Mouse (Mus musculus) liver, embryonic 15.5 days (tissue): ENCODE measurements around the gene Igfbp4. TPM values are rescaled to one million over a fixed set of nuclear protein-coding genes. Genes with fewer than 3 reads are reported as not detected.

Experiments used
- ATAC-seq: fragments of 200-750 bp; cut with Nextera tagmentation; 2 replicates; pipeline ENCODE4 v1.8.0; 2017; ENCODE audit warnings: moderate number of reproducible peaks, mild to moderate bottlenecking, moderate library complexity; ENCODE audit not compliant: insufficient read depth
- H3K27ac ChIP-seq: fragments of 300-500 bp; sonication (generic); replicated peaks from 2 replicates; pipeline ENCODE4 v1.5.1; 2015; ENCODE audit warnings: mild to moderate bottlenecking, inconsistent platforms
- H3K27me3 ChIP-seq: fragments of 300-500 bp; sonication (generic); 2 replicates; pipeline ENCODE4 v1.6.1; 2015; ENCODE audit warnings: mild to moderate bottlenecking, inconsistent platforms
- H3K36me3 ChIP-seq: fragments of 300-500 bp; sonication (generic); replicated peaks from 2 replicates; pipeline ENCODE4 v1.6.1; 2015; ENCODE audit warnings: moderate library complexity, mild to moderate bottlenecking, inconsistent platforms
- H3K4me1 ChIP-seq: fragments of 300-500 bp; sonication (generic); replicated peaks from 2 replicates; pipeline ENCODE4 v1.6.1; 2015; ENCODE audit warnings: inconsistent platforms
- H3K4me2 ChIP-seq: fragments of 300-500 bp; sonication (generic); 2 replicates; pipeline ENCODE4 v1.6.1; 2015; ENCODE audit warnings: moderate library complexity, mild to moderate bottlenecking, inconsistent platforms
- H3K4me3 ChIP-seq: fragments of 300-500 bp; sonication (generic); replicated peaks from 2 replicates; pipeline ENCODE4 v1.5.1; 2015; ENCODE audit warnings: mild to moderate bottlenecking, inconsistent platforms
- H3K9ac ChIP-seq: fragments of 300-500 bp; sonication (generic); 2 replicates; pipeline ENCODE4 v1.6.1; 2015; ENCODE audit warnings: moderate library complexity, mild to moderate bottlenecking, inconsistent platforms
- H3K9me3 ChIP-seq: fragments of 300-500 bp; sonication (generic); replicated peaks from 2 replicates; pipeline ENCODE4 v1.6.1; 2016; ENCODE audit warnings: inconsistent platforms
- WGBS: fragments of 180-500 bp; shearing (Covaris S2); methylation state at CpG from one replicate; pipeline ENCODE4 v1.1.7; 2015; ENCODE audit warnings: mixed read lengths; ENCODE audit not compliant: insufficient replicate concordance; 5-methylcytosine and 5-hydroxymethylcytosine counted together
- polyA plus RNA-seq: library from polyadenylated mRNA; unstranded; fragments of >200 nt; fragmentation: Nextera tagmentation; extraction: Ambion mirVana; gene quantifications from 2 replicates; pipeline ENCODE4 v1.2.1, GENCODE M21; 2015

Igfbp4 gene
- polyA plus RNA-seq = 249 and 305 TPM in 2 replicates

- ATAC-seq = peak; percentile 35; the same call in 1 of the 2 replicates
- Histone ChIP-seq H3K4me3 (peak within 1 kb of the TSS; percentile 63), H3K9me3 (no peaks in the 10 kb centered on the region), H3K27ac (peak within 1 kb of the TSS; percentile 79), H3K36me3 (no peaks in the 10 kb centered on the region), H3K9ac (peak within 1 kb of the TSS; percentile 61), H3K4me1 (peaks cover 37% of the 10 kb centered on the region), H3K4me2 (peak within 1 kb of the TSS; percentile 67), H3K27me3 (peaks cover 70% of the 10 kb centered on the region)
- under 1% methylated on average over 63 of the region's 63 CpGs for WGBS
These were observed at the start of gene Igfbp4 for GRCm38 (mm10) chr11:99041051-99041729. TSS of gene Igfbp4 (plus strand) at chr11:99041244.

GRCm38 (mm10) chr11:98995987-98996386, 45.1 kb upstream of the Igfbp4 start:
- Histone ChIP-seq H3K4me1 (no peaks in the 10 kb centered on the region), H3K9ac (no peak overlapping the region), H3K4me3 (no peak overlapping the region), H3K27ac (no peak overlapping the region), H3K27me3 (no peaks in the 10 kb centered on the region), H3K4me2 (no peak overlapping the region), H3K9me3 (no peaks in the 10 kb centered on the region), H3K36me3 (peaks cover 100% of the 10 kb centered on the region)
- WGBS = 90% methylated on average over 7 of the region's 7 CpGs
- ATAC-seq = no peak

DNA sequence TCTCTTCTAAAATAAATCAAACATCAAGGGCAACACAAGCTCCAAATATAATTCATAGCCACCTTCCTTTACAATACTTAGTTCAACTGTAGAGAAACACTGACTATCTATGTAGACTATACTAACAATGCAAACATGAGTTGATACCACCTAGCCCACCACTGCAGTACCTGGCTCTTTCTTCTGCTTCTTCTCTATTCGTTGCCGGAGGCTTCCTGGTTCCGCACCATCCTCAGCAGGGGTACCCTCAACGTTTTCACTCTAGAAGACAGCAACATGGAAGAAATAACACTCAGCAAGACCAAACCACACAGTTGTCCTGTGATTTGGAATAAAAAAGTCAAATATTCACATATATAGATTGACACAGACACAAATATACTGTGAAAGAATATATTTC, 43.4 kb upstream of the Igfbp4 start:
- no peak for ATAC-seq
- WGBS = 91% methylated on average over 4 of the region's 4 CpGs
- H3K9me3 ChIP-seq = no peaks in the 10 kb centered on the region
- no peaks in the 10 kb centered on the region for H3K27me3 ChIP-seq
- H3K4me1 ChIP-seq = no peaks in the 10 kb centered on the region
- H3K9ac ChIP-seq = no peak overlapping the region
- no peak overlapping the region for H3K27ac ChIP-seq
- no peak overlapping the region for H3K4me3 ChIP-seq
- no peak overlapping the region for H3K4me2 ChIP-seq
- H3K36me3 ChIP-seq = peaks cover 100% of the 10 kb centered on the region

DNA sequence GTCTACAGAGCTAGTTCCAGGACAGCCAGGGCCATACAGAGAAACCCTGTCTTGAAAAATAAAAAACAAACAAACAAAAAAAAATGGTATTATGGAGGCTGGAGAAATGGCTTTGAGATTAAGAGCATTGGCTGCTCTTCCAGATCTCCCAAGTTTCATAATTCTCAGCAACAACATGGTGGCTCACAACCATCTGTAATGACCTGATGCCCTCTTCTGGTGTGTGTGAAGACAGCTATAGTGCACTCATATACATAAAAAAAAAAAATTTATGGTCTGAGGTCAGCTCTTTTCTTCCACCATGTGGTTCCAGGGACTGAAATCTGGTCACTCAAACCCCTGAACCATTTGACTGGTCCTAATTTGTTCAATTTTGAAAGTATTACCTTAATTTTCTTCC, 42.3 kb upstream of the Igfbp4 start:
- Histone ChIP-seq H3K9ac (no peak overlapping the region), H3K27ac (no peak overlapping the region), H3K9me3 (no peaks in the 10 kb centered on the region), H3K36me3 (peaks cover 100% of the 10 kb centered on the region), H3K4me2 (no peak overlapping the region), H3K4me1 (no peaks in the 10 kb centered on the region), H3K27me3 (no peaks in the 10 kb centered on the region), H3K4me3 (no peak overlapping the region)
- ATAC-seq = no peak

GRCm38 (mm10) chr11:98999243-98999642, 41.8 kb upstream of the Igfbp4 start:
- Histone ChIP-seq H3K27me3 (no peaks in the 10 kb centered on the region), H3K36me3 (peaks cover 100% of the 10 kb centered on the region), H3K9me3 (no peaks in the 10 kb centered on the region), H3K9ac (no peak overlapping the region), H3K27ac (no peak overlapping the region), H3K4me3 (no peak overlapping the region), H3K4me2 (no peak overlapping the region), H3K4me1 (no peaks in the 10 kb centered on the region)
- 94% methylated on average over 11 of the region's 11 CpGs for WGBS
- ATAC-seq = no peak

GRCm38 (mm10) chr11:99006788-99007187, 34.3 kb upstream of the Igfbp4 start:
- H3K4me3 ChIP-seq = no peak overlapping the region
- H3K36me3 ChIP-seq = peaks cover 100% of the 10 kb centered on the region
- no peak overlapping the region for H3K27ac ChIP-seq
- no peak overlapping the region for H3K9ac ChIP-seq
- H3K4me1 ChIP-seq = no peaks in the 10 kb centered on the region
- H3K27me3 ChIP-seq = no peaks in the 10 kb centered on the region
- H3K9me3 ChIP-seq = no peaks in the 10 kb centered on the region
- WGBS = 88% methylated on average over 9 of the region's 9 CpGs
- ATAC-seq = no peak
- no peak overlapping the region for H3K4me2 ChIP-seq

DNA sequence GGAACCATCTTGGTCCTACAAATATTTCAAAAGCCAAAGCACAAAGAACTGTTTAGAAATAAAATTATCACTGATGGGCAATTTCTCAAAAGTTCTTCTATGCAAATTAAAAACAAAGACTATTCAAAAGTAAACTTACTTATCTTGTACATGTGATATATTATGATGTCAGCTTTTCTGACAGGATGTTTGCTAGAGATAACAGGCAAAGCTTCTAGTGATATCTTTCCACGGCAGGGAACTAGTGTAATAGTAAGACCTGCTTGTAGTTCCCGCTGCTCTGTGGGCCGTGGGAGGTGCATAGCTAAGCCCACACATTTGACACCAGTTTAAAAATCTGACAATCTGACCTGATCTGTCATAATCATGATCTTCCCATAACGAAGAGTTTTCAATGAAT, 30.9 kb upstream of the Igfbp4 start:
- Histone ChIP-seq H3K4me1 (peaks cover 4% of the 10 kb centered on the region; the same call in 1 of the 2 replicates), H3K27ac (no peak overlapping the region), H3K4me2 (no peak overlapping the region), H3K27me3 (no peaks in the 10 kb centered on the region), H3K36me3 (peaks cover 100% of the 10 kb centered on the region), H3K9ac (no peak overlapping the region), H3K4me3 (no peak overlapping the region), H3K9me3 (no peaks in the 10 kb centered on the region)
- WGBS = 31% methylated on average over 4 of the region's 4 CpGs
- no peak for ATAC-seq

- Histone ChIP-seq H3K27ac (no peak overlapping the region), H3K9me3 (no peaks in the 10 kb centered on the region), H3K4me2 (no peak overlapping the region), H3K4me3 (no peak overlapping the region), H3K9ac (no peak overlapping the region), H3K27me3 (no peaks in the 10 kb centered on the region), H3K36me3 (peaks cover 100% of the 10 kb centered on the region), H3K4me1 (peaks cover 4% of the 10 kb centered on the region; the same call in 1 of the 2 replicates)
- WGBS = 90% methylated on average over 5 of the region's 5 CpGs
- ATAC-seq = no peak
These were observed 30.3 kb upstream of the Igfbp4 start for GRCm38 (mm10) chr11:99010706-99011105.

DNA sequence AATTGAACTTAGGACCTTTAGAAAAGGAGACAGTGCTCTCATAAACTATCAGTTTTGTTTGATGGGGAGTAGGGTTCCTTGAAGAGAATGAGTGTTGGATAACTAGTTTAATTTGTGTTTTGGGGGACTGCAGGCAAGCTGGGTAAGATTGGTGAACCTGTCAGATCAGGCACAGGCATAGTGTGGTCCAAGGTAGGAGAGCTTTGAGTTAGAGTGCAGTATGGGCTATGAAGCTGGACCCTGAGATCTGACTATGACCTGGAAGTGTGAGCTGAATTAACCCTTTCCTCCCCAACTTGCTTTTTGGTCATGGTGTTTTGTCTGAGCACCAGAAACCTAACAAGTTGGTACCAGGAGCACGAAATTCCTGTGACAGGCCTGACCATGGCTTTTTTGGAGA, 27.2 kb upstream of the Igfbp4 start:
- H3K4me3 ChIP-seq = no peak overlapping the region
- peaks cover 10% of the 10 kb centered on the region; the same call in 1 of the 2 replicates for H3K4me1 ChIP-seq
- H3K9me3 ChIP-seq = no peaks in the 10 kb centered on the region
- H3K36me3 ChIP-seq = peaks cover 100% of the 10 kb centered on the region
- H3K4me2 ChIP-seq = no peak overlapping the region
- no peak overlapping the region for H3K27ac ChIP-seq
- 96% methylated on average over 1 of the region's 1 CpGs for WGBS
- no peak for ATAC-seq
- H3K27me3 ChIP-seq = no peaks in the 10 kb centered on the region
- no peak overlapping the region for H3K9ac ChIP-seq

GRCm38 (mm10) chr11:99019844-99020243, 21.2 kb upstream of the Igfbp4 start:
- Histone ChIP-seq H3K27ac (no peak overlapping the region), H3K4me3 (no peak overlapping the region), H3K9me3 (no peaks in the 10 kb centered on the region), H3K4me1 (peaks cover 40% of the 10 kb centered on the region), H3K36me3 (peaks cover 78% of the 10 kb centered on the region), H3K4me2 (no peak overlapping the region), H3K9ac (no peak overlapping the region), H3K27me3 (no peaks in the 10 kb centered on the region)
- no peak for ATAC-seq
- 90% methylated on average over 6 of the region's 6 CpGs for WGBS

GRCm38 (mm10) chr11:99022384-99022933, 18.6 kb upstream of the Igfbp4 start:
- Histone ChIP-seq H3K27me3 (no peaks in the 10 kb centered on the region), H3K9me3 (no peaks in the 10 kb centered on the region), H3K9ac (peak overlapping the region; percentile 92), H3K27ac (0 out of 2 replicates have a peak overlapping the region, but pooled peaks have one; percentile 52), H3K4me2 (peak overlapping the region; percentile 72), H3K4me3 (peak overlapping the region; percentile 88), H3K36me3 (peaks cover 52% of the 10 kb centered on the region), H3K4me1 (peaks cover 44% of the 10 kb centered on the region)
- no peak for ATAC-seq
- WGBS = 57% methylated on average over 5 of the region's 5 CpGs
